Mouse (Mus musculus) cerebellum, adult 2 months (tissue): Measurements from ENCODE around the gene Zfp780b.
"Not testable (repeated sequence)": the region's sequence is repeated elsewhere in the genome, so short reads cannot be mapped to it uniquely, and the experiment has no call there.

ENCODE experiments used
- CTCF ChIP-seq: fragments of 200-500 bp; IDR thresholded peaks from 2 replicates; pipeline ENCODE4 v1.5.1; 2011; ENCODE audit warnings: low read depth, mild to moderate bottlenecking, control low read depth, low read length, moderate library complexity, borderline replicate concordance; ENCODE audit not compliant: insufficient read depth
- POLR2A ChIP-seq: fragments of 200-500 bp; IDR thresholded peaks from 2 replicates; pipeline ENCODE4 v1.6.1; 2011; ENCODE audit warnings: low read length, control low read depth, borderline replicate concordance; ENCODE audit not compliant: insufficient read depth

DNA sequence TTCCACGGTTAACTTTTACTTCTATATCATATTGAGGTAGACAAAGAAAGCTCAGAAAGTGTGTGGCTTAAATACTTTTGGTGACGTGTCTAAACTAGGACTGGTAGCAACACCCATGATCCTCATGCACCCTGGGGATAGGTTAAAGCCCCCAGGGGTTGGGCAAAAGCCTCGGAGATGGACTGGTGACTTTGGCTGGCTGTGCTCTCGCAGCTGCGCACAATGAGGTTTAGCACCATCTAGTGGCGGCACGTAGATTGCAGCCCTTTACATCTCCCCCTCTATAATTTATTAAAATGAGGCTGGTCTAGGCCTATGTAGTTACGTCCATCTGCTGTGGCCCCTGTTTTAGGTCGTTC, 45.2 kb downstream of the Zfp780b start:
- TF ChIP-seq CTCF, POLR2A: not testable (repeated sequence)
